Mouse (Mus musculus) kidney, adult 2 months (tissue): ENCODE results near the gene Pdpn.

Experiments
- CTCF ChIP-seq: fragments of 200-500 bp; conservative IDR thresholded peaks from 2 replicates; pipeline ENCODE4 v1.5.1; 2011; ENCODE audit warnings: low read depth, mild to moderate bottlenecking, control low read depth, low read length, moderate library complexity, mixed read lengths; ENCODE audit not compliant: insufficient read depth, insufficient read length
- POLR2A ChIP-seq: fragments of 200-500 bp; IDR thresholded peaks from one replicate; pipeline ENCODE4 v1.6.1; 2011; ENCODE audit warnings: low read depth, low read length, control low read depth

GRCm38 (mm10) chr4:143331787-143332186, 32.4 kb upstream of the Pdpn start:
- TF ChIP-seq CTCF = no peak
- no peak for TF ChIP-seq POLR2A
